Mouse (Mus musculus) heart, postnatal 25 days (tissue): ENCODE data around the gene Hyal3. TPM values are rescaled to one million over a fixed set of nuclear protein-coding genes. Genes with fewer than 3 reads are reported as not detected.

Source experiments
- DNase-seq: peaks from one replicate; pipeline ENCODE4 v3.0.0; 2022; ENCODE audit warnings: low spot score
- intact Hi-C: fragments of 180-260 bp; cut with DNase I; formaldehyde crosslinking; loops from one replicate; pipeline ENCODE4 v1.15.1; 2025
- total RNA-seq, 2 experiments: library from RNA; stranded (reverse); gene quantifications; 2 replicates each; pipeline ENCODE4 v1.2.3; 2021

The Hyal3 gene
- under 1 TPM; 0.45 to 0.62 TPM for total RNA-seq

GRCm38 (mm10) chr9:107580501-107581317 is at the start of gene Hyal3:
Gene Hyal3 (plus strand): TSS chr9:107580818.
- peak; percentile 87 for DNase-seq
- intact Hi-C loops = no loop called here

- peak; percentile 94 for DNase-seq
- intact Hi-C loops = no loop called here
Observed at GRCm38 (mm10) chr9:107533791-107534407, 46.7 kb upstream of the Hyal3 start, which contains the start of gene Tmem115. Gene Tmem115 (plus strand): TSS chr9:107533945.

GRCm38 (mm10) chr9:107534408-107535202 is 46.0 kb upstream of the Hyal3 start:
- intact Hi-C loops = no loop called here
- no peak for DNase-seq

GRCm38 (mm10) chr9:107538231-107538630 is 42.4 kb upstream of the Hyal3 start:
- DNase-seq = no peak

GRCm38 (mm10) chr9:107538711-107539110 is 41.9 kb upstream of the Hyal3 start:
- intact Hi-C loops = no loop called here
- DNase-seq = no peak

More at GRCm38 (mm10) chr9:107538231-107538630, 42.4 kb upstream of the Hyal3 start:
- intact Hi-C loops = no loop called here

GRCm38 (mm10) chr9:107539940-107540339 is 40.7 kb upstream of the Hyal3 start:
- intact Hi-C loops = no loop called here

GRCm38 (mm10) chr9:107540420-107540819 is 40.2 kb upstream of the Hyal3 start:
- intact Hi-C loops = no loop called here

More at GRCm38 (mm10) chr9:107539940-107540339, 40.7 kb upstream of the Hyal3 start:
- DNase-seq = no peak

GRCm38 (mm10) chr9:107541005-107541404 is 39.6 kb upstream of the Hyal3 start:
- intact Hi-C loops = no loop called here
- no peak for DNase-seq

More at GRCm38 (mm10) chr9:107540420-107540819, 40.2 kb upstream of the Hyal3 start:
- DNase-seq = no peak

GRCm38 (mm10) chr9:107541474-107542351 is 38.9 kb upstream of the Hyal3 start, which contains the start of the genes Cyb561d2 and Nprl2:
Gene Cyb561d2 (minus strand): TSS chr9:107542193.
Gene Nprl2 (plus strand): TSS chr9:107542226.
- intact Hi-C loops = no loop called here
- DNase-seq = peak; percentile 91

GRCm38 (mm10) chr9:107542352-107542686 is 38.3 kb upstream of the Hyal3 start:
- intact Hi-C loops = no loop called here
- DNase-seq = no peak

GRCm38 (mm10) chr9:107542721-107543120 is 37.9 kb upstream of the Hyal3 start:
- DNase-seq = no peak
- intact Hi-C loops = no loop called here

GRCm38 (mm10) chr9:107543299-107543698 is 37.3 kb upstream of the Hyal3 start:
- intact Hi-C loops = no loop called here

GRCm38 (mm10) chr9:107544196-107544700 is 36.4 kb upstream of the Hyal3 start:
- no peak for DNase-seq
- intact Hi-C loops = no loop called here

More at GRCm38 (mm10) chr9:107543299-107543698, 37.3 kb upstream of the Hyal3 start:
- no peak for DNase-seq

- intact Hi-C loops = no loop called here
- DNase-seq = no peak
Observed at GRCm38 (mm10) chr9:107544729-107545128, 35.9 kb upstream of the Hyal3 start.

GRCm38 (mm10) chr9:107545199-107545598 is 35.4 kb upstream of the Hyal3 start:
- no peak for DNase-seq
- intact Hi-C loops = no loop called here

GRCm38 (mm10) chr9:107545602-107546001 is 35.0 kb upstream of the Hyal3 start:
- intact Hi-C loops = no loop called here
- DNase-seq = no peak

- DNase-seq = peak; percentile 76
- intact Hi-C loops = loop anchor here (1.0 kb wide), 1 partner anchor 14 kb away; no protein-coding TSS in a partner anchor
Observed at GRCm38 (mm10) chr9:107547026-107547425, 33.6 kb upstream of the Hyal3 start, which contains the start of gene Zmynd10. Gene Zmynd10 (plus strand): TSS chr9:107547298.

- intact Hi-C loops = loop anchor here (1.0 kb wide), 1 partner anchor 13 kb away; no protein-coding TSS in a partner anchor
- no peak for DNase-seq
Observed at GRCm38 (mm10) chr9:107547957-107548356, 32.7 kb upstream of the Hyal3 start.

GRCm38 (mm10) chr9:107548820-107549219 is 31.8 kb upstream of the Hyal3 start:
- intact Hi-C loops = no loop called here
- DNase-seq = no peak
